Mouse (Mus musculus) MEL (cell line): ENCODE measurements at regions not wholly inside any gene's neighbourhood (a gene's known extent, or its start where the extent isn't known, plus 50 kb on each side); places are given as distances from the start of the nearest gene placed in this dataset.

ENCODE experiments used
- DNase-seq: peaks from one replicate; pipeline ENCODE4 v3.0.0; 2011; ENCODE audit warnings: low read depth, low spot score
- H3K27ac ChIP-seq: 2 replicates; pipeline ENCODE4 v1.5.1; 2012; ENCODE audit warnings: low read depth, mild to moderate bottlenecking, control low read depth, low read length, moderate library complexity; ENCODE audit not compliant: control insufficient read depth
- H3K27me3 ChIP-seq, 2 experiments: fragments of 150-350 bp in 1 of 2; sonication (generic) in 1 of 2; 2 replicates each; pipeline ENCODE4 v1.6.1; 2012; ENCODE audit warnings: low read length in 2 of 2, mild to moderate bottlenecking in 2 of 2, improper control_type of control experiment in 1 of 2, moderate library complexity in 1 of 2; ENCODE audit not compliant: insufficient read depth in 2 of 2, control insufficient read depth in 1 of 2
- H3K36me3 ChIP-seq, 2 experiments: 2 replicates each; pipeline ENCODE4 v1.6.1; 2012 to 2014; ENCODE audit warnings: low read length in 2 of 2, improper control_type of control experiment in 1 of 2, inconsistent platforms in 1 of 2, mild to moderate bottlenecking in 1 of 2; ENCODE audit not compliant: insufficient read depth in 2 of 2, control insufficient read depth in 1 of 2
- H3K4me1 ChIP-seq, 2 experiments: fragments of 150-350 bp in 1 of 2; sonication (generic) in 1 of 2; 2 replicates each; pipeline ENCODE4 v1.6.1; 2012; ENCODE audit warnings: low read length in 2 of 2, improper control_type of control experiment in 1 of 2, mild to moderate bottlenecking in 1 of 2; ENCODE audit not compliant: insufficient read depth in 2 of 2, control insufficient read depth in 1 of 2
- H3K4me3 ChIP-seq, 2 experiments: fragments of 150-350 bp in 1 of 2; sonication (generic) in 1 of 2; 2 replicates each; pipeline ENCODE4 v1.5.1; 2012; ENCODE audit warnings: low read depth in 2 of 2, low read length in 2 of 2, mild to moderate bottlenecking in 2 of 2, moderate library complexity in 2 of 2, control low read depth in 1 of 2, improper control_type of control experiment in 1 of 2; ENCODE audit not compliant: control insufficient read depth in 1 of 2, insufficient read depth in 1 of 2
- H3K79me2 ChIP-seq: 2 replicates; pipeline ENCODE4 v1.6.1; 2012; ENCODE audit warnings: mild to moderate bottlenecking, low read length, moderate library complexity; ENCODE audit not compliant: control insufficient read depth, poor library complexity, insufficient read depth
- H3K9ac ChIP-seq: 2 replicates; pipeline ENCODE4 v1.6.1; 2012; ENCODE audit warnings: low read depth, mild to moderate bottlenecking, control low read depth, low read length, moderate library complexity; ENCODE audit not compliant: control insufficient read depth, poor library complexity, severe bottlenecking
- H3K9me3 ChIP-seq: fragments of 150-350 bp; sonication (generic); replicated peaks from 2 replicates; pipeline ENCODE4 v1.6.1; 2012; ENCODE audit warnings: mild to moderate bottlenecking, low read length, improper control_type of control experiment, moderate library complexity; ENCODE audit not compliant: insufficient read depth
- CHD1 ChIP-seq: IDR thresholded peaks from 2 replicates; pipeline ENCODE4 v1.6.1; 2012; ENCODE audit warnings: low read depth, mild to moderate bottlenecking, inconsistent platforms, low read length, improper control_type of control experiment
- CHD2 ChIP-seq: IDR thresholded peaks from 2 replicates; pipeline ENCODE4 v1.6.1; 2011; ENCODE audit warnings: low read length, improper control_type of control experiment
- E2F4 ChIP-seq: IDR thresholded peaks from 2 replicates; pipeline ENCODE4 v1.6.1; 2011; ENCODE audit warnings: low read depth, low read length, improper control_type of control experiment, borderline replicate concordance
- ELF1 ChIP-seq: IDR thresholded peaks from 2 replicates; pipeline ENCODE4 v1.6.1; 2014; ENCODE audit warnings: low read depth, mild to moderate bottlenecking, inconsistent platforms, low read length, improper control_type of control experiment, moderate library complexity
- EP300 ChIP-seq, 2 experiments: IDR thresholded peaks; 2 replicates each; pipeline ENCODE4 v1.6.1; 2011; ENCODE audit warnings: improper control_type of control experiment in 2 of 2, low read length in 2 of 2, low read depth in 1 of 2, mild to moderate bottlenecking in 1 of 2
- ETS1 ChIP-seq: IDR thresholded peaks from 2 replicates; pipeline ENCODE4 v1.6.1; 2012; ENCODE audit warnings: low read depth, mild to moderate bottlenecking, inconsistent platforms, low read length, improper control_type of control experiment, moderate library complexity
- GABPA ChIP-seq: IDR thresholded peaks from 2 replicates; pipeline ENCODE4 v1.6.1; 2012; ENCODE audit warnings: low read depth, mild to moderate bottlenecking, inconsistent platforms, low read length, improper control_type of control experiment, moderate library complexity
- JUND ChIP-seq: IDR thresholded peaks from 2 replicates; pipeline ENCODE4 v1.6.1; 2011; ENCODE audit warnings: low read depth, mild to moderate bottlenecking, improper control_type of control experiment, low read length
- MAFK ChIP-seq: IDR thresholded peaks from 2 replicates; pipeline ENCODE4 v1.6.1; 2011; ENCODE audit warnings: low read depth, mild to moderate bottlenecking, low read length, improper control_type of control experiment, borderline replicate concordance
- MAZ ChIP-seq: IDR thresholded peaks from 2 replicates; pipeline ENCODE4 v1.6.1; 2012; ENCODE audit warnings: low read depth, mild to moderate bottlenecking, inconsistent platforms, low read length, improper control_type of control experiment
- MEF2A ChIP-seq: IDR thresholded peaks from 2 replicates; pipeline ENCODE4 v1.6.1; 2014; ENCODE audit warnings: low read depth, mild to moderate bottlenecking, inconsistent platforms, low read length, improper control_type of control experiment; ENCODE audit not compliant: poor library complexity, insufficient replicate concordance, severe bottlenecking; ENCODE audit errors: extremely low read depth
- MYB ChIP-seq: IDR thresholded peaks from 2 replicates; pipeline ENCODE4 v1.6.1; 2011; ENCODE audit warnings: mild to moderate bottlenecking, low read depth, low read length, improper control_type of control experiment
- MYC ChIP-seq: IDR thresholded peaks from 2 replicates; pipeline ENCODE4 v1.6.1; 2011; ENCODE audit warnings: low read depth, mild to moderate bottlenecking, low read length, improper control_type of control experiment, moderate library complexity
- NELFE ChIP-seq: IDR thresholded peaks from 2 replicates; pipeline ENCODE4 v1.6.1; 2011; ENCODE audit warnings: low read depth, low read length, improper control_type of control experiment
- NRF1 ChIP-seq: IDR thresholded peaks from 2 replicates; pipeline ENCODE4 v1.6.1; 2014; ENCODE audit warnings: low read depth, mild to moderate bottlenecking, inconsistent platforms, low read length, improper control_type of control experiment, moderate library complexity; ENCODE audit not compliant: poor library complexity, insufficient read depth, severe bottlenecking
- RAD21 ChIP-seq: IDR thresholded peaks from 2 replicates; pipeline ENCODE4 v1.6.1; 2011; ENCODE audit warnings: mild to moderate bottlenecking, low read depth, low read length, improper control_type of control experiment
- RCOR1 ChIP-seq: IDR thresholded peaks from 2 replicates; pipeline ENCODE4 v1.6.1; 2012; ENCODE audit warnings: low read depth, mild to moderate bottlenecking, inconsistent platforms, low read length, improper control_type of control experiment
- SIN3A ChIP-seq: IDR thresholded peaks from 2 replicates; pipeline ENCODE4 v1.6.1; 2012; ENCODE audit warnings: low read length, improper control_type of control experiment, inconsistent platforms
- SMC3 ChIP-seq: IDR thresholded peaks from 2 replicates; pipeline ENCODE4 v1.6.1; 2011; ENCODE audit warnings: low read depth, low read length, improper control_type of control experiment
- TAL1 ChIP-seq: IDR thresholded peaks from 2 replicates; pipeline ENCODE4 v1.6.1; 2012; ENCODE audit warnings: mild to moderate bottlenecking, inconsistent platforms, low read length, moderate library complexity, mixed read lengths
- TCF12 ChIP-seq: IDR thresholded peaks from 2 replicates; pipeline ENCODE4 v1.6.1; 2014; ENCODE audit warnings: low read depth, mild to moderate bottlenecking, inconsistent platforms, low read length, improper control_type of control experiment, moderate library complexity
- UBTF ChIP-seq: IDR thresholded peaks from 2 replicates; pipeline ENCODE4 v1.6.1; 2012; ENCODE audit warnings: low read depth, mild to moderate bottlenecking, inconsistent platforms, low read length, improper control_type of control experiment, moderate library complexity, borderline replicate concordance; ENCODE audit not compliant: insufficient read depth
- USF1 ChIP-seq: IDR thresholded peaks from 2 replicates; pipeline ENCODE4 v1.6.1; 2014; ENCODE audit warnings: low read depth, mild to moderate bottlenecking, inconsistent platforms, low read length, improper control_type of control experiment, moderate library complexity
- USF2 ChIP-seq, 2 experiments: IDR thresholded peaks; 2 replicates each; pipeline ENCODE4 v1.6.1; 2011 to 2012; ENCODE audit warnings: improper control_type of control experiment in 2 of 2, low read length in 2 of 2, borderline replicate concordance in 1 of 2, inconsistent platforms in 1 of 2, low read depth in 1 of 2, mild to moderate bottlenecking in 1 of 2; ENCODE audit not compliant: insufficient read depth in 1 of 2
- ZC3H11A ChIP-seq: IDR thresholded peaks from 2 replicates; pipeline ENCODE4 v1.6.1; 2012; ENCODE audit warnings: low read depth, mild to moderate bottlenecking, inconsistent platforms, low read length, improper control_type of control experiment
- ZKSCAN1 ChIP-seq: IDR thresholded peaks from 2 replicates; pipeline ENCODE4 v1.6.1; 2012; ENCODE audit warnings: low read depth, mild to moderate bottlenecking, inconsistent platforms, low read length, improper control_type of control experiment, moderate library complexity
- ZNF384 ChIP-seq: IDR thresholded peaks from 2 replicates; pipeline ENCODE4 v1.6.1; 2012; ENCODE audit warnings: low read depth, mild to moderate bottlenecking, inconsistent platforms, low read length, improper control_type of control experiment

DNA sequence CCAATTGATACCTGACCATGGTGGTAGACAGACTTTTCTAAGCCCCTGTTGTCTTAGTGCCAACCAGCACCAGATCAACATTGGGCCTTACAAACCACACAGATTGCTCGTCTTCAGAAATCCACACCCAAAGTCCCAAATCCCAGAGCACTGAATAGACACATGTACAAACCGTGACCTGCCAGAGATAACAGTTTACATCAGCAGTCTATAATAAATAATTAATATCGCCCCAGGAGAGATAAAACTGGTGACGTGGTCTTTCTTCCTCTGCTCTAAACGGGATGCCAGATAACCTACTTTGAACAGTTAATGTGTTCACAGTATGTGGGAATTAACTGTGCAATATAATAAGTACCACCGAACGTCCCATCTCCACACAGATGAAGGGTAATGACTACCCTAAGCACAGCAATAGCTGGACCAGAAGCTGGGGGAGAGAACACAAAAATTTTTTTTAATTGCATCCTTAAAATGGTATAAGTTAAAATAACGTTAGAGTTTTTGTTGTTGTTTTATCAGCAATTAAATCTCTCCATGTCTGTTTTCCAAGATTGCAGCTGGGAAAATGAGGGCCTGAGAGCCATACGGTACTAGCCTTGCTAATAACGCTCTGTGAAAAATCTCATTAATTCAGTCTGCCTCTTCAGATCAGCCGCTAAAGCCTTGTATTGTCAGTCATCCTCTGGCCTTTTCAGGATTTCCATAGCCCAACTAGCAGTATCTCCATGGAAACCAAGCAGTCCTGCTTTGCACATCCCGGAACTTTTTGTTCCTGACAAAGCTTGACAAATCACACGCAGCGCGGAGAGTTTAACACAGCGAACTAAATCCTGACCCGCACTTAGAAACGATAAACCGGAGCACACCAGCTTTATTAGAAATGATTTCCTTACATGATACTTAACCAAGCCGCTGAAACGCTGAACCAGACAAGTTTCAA lies 315.8 kb downstream of the Cd83 start:
- DNase-seq: no peak
- H3K9me3 ChIP-seq: no peaks in the 10 kb centered on the region
- no peaks in the 10 kb centered on the region for H3K36me3 ChIP-seq
- no peak for TF ChIP-seq MYB
- no peak for TF ChIP-seq MYC
- no peak for TF ChIP-seq TAL1
- no peak for TF ChIP-seq GABPA
- no peak for TF ChIP-seq ZNF384
- no peak for TF ChIP-seq ZC3H11A
- no peak for TF ChIP-seq ETS1
- no peak for TF ChIP-seq CHD2
- no peak for TF ChIP-seq RCOR1
- TF ChIP-seq USF2 (IDR thresholded peaks at IDR 0.05; ENCODE audit: borderline replicate concordance in 1 of 2, insufficient read depth in 1 of 2, low read depth in 1 of 2, low read length in 2 of 2): no peak
- no peak for TF ChIP-seq MAZ
- TF ChIP-seq E2F4: no peak
- TF ChIP-seq EP300 (IDR thresholded peaks at IDR 0.05; ENCODE audit: low read depth in 1 of 2, low read length in 2 of 2): no peak
- H3K4me1 ChIP-seq: no peaks in the 10 kb centered on the region
- H3K27me3 ChIP-seq: no peaks in the 10 kb centered on the region
- no peak overlapping the region for H3K9ac ChIP-seq
- no peaks in the 10 kb centered on the region for H3K79me2 ChIP-seq
- no peak overlapping the region for H3K27ac ChIP-seq
- H3K4me3 ChIP-seq: no peak overlapping the region

DNA sequence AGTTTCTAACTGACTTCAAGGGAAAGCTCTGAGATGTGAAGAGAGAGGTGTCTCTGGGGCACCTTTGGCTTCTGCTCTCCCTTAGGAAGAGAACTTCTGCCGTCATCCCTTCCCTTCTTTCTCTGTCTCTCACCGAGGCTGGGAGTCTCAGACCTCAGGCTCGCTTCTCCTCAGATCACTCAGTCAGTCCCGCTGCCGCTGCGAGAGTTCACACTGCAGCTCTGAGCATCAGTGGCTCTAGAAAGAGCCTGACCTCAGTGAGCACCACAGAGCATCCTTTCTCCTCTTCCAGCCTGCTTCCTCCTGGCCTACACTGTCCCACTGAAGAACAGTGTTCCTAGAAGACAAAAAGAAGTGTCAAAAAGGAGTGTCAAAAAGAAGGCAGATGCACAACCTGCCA lies 316.6 kb downstream of the Cd83 start:
- Histone ChIP-seq H3K27ac (no peak overlapping the region), H3K9ac (no peak overlapping the region), H3K4me3 (no peak overlapping the region), H3K27me3 (no peaks in the 10 kb centered on the region), H3K79me2 (no peaks in the 10 kb centered on the region), H3K9me3 (no peaks in the 10 kb centered on the region), H3K4me1 (no peaks in the 10 kb centered on the region), H3K36me3 (no peaks in the 10 kb centered on the region)
- no peak for DNase-seq
- TF ChIP-seq JUND (no peak), NELFE (no peak), CHD1 (no peak), USF1 (no peak), UBTF (no peak), SIN3A (no peak), ZKSCAN1 (no peak), ELF1 (no peak), MEF2A (no peak), RAD21 (no peak), ZC3H11A (no peak), TCF12 (no peak), MAFK (no peak), SMC3 (no peak), EP300 (IDR thresholded peaks at IDR 0.05; ENCODE audit: low read depth in 1 of 2, low read length in 2 of 2) (no peak), NRF1 (no peak), MYC (no peak)
- TF ChIP-seq, all 39 proteins: peak for 0
